Mouse (Mus musculus) layer of hippocampus, postnatal 10 days (tissue): Measurements from ENCODE around the gene Ltf. TPM values are rescaled to one million over a fixed set of nuclear protein-coding genes. Genes with fewer than 3 reads are reported as not detected.

ENCODE experiments used
- DNase-seq, 2 experiments: peaks; one replicate each; pipeline ENCODE4 v3.0.0; 2021; ENCODE audit warnings: low spot score in 2 of 2
- long read RNA-seq: library from polyadenylated mRNA; stranded (forward); transcript quantifications from one replicate; pipeline ENCODE4 v2.0.0, GENCODE M21; 2023
- total RNA-seq, 2 experiments: library from RNA; stranded (reverse); gene quantifications; 2 replicates each; pipeline ENCODE4 v1.2.3; 2021

Ltf gene
- 1 to 10 TPM in 1 of 2 experiments, not detected in 1; 2.0 TPM for total RNA-seq
- long read RNA-seq, transcript Ltf-201 (17 exons, 2,743 nt) = major isoform, 6 of 7 reads
- long read RNA-seq, partial matches to known transcripts = 0 of 7 reads
- long read RNA-seq, other reads (novel, unspliced or antisense) = 1 of 7 reads

- DNase-seq = no peak
Measured at GRCm38 (mm10) chr9:111019022-111019421, at the start of gene Ltf. Gene Ltf (plus strand): TSS chr9:111019271.

GRCm38 (mm10) chr9:110979411-110979810 lies 39.7 kb upstream of the Ltf start:
- no peak for DNase-seq

- no peak for DNase-seq
Measured at GRCm38 (mm10) chr9:110982351-110982750, 36.7 kb upstream of the Ltf start.

GRCm38 (mm10) chr9:110984096-110984495 lies 35.0 kb upstream of the Ltf start:
- DNase-seq = no peak

GRCm38 (mm10) chr9:110985541-110985940 lies 33.5 kb upstream of the Ltf start:
- DNase-seq = no peak

GRCm38 (mm10) chr9:110985951-110986350 lies 33.1 kb upstream of the Ltf start:
- DNase-seq = no peak

- DNase-seq = no peak
Measured at GRCm38 (mm10) chr9:110987331-110987730, 31.7 kb upstream of the Ltf start.

- DNase-seq = no peak
Measured at GRCm38 (mm10) chr9:110988078-110988477, 31.0 kb upstream of the Ltf start.

GRCm38 (mm10) chr9:110989141-110989540 lies 29.9 kb upstream of the Ltf start:
- no peak for DNase-seq

- no peak for DNase-seq
Measured at GRCm38 (mm10) chr9:110989543-110989942, 29.5 kb upstream of the Ltf start.

- DNase-seq = no peak
Measured at GRCm38 (mm10) chr9:110990204-110990603, 28.9 kb upstream of the Ltf start, which contains the start of gene Rtp3. Gene Rtp3 (minus strand): TSS chr9:110990583.

GRCm38 (mm10) chr9:110993281-110993709 lies 25.8 kb upstream of the Ltf start:
- DNase-seq = no peak

GRCm38 (mm10) chr9:110994716-110995172 lies 24.3 kb upstream of the Ltf start:
- DNase-seq = peak; percentile 62 to 75

- DNase-seq = peak; percentile 74 to 76
Measured at GRCm38 (mm10) chr9:110997245-110997644, 21.8 kb upstream of the Ltf start.

GRCm38 (mm10) chr9:110999056-110999455 lies 20.0 kb upstream of the Ltf start:
- no peak for DNase-seq

- no peak for DNase-seq
Measured at GRCm38 (mm10) chr9:110999856-111000255, 19.2 kb upstream of the Ltf start.

- no peak for DNase-seq
Measured at GRCm38 (mm10) chr9:111001621-111002020, 17.4 kb upstream of the Ltf start.

GRCm38 (mm10) chr9:111003279-111003678 lies 15.8 kb upstream of the Ltf start:
- no peak for DNase-seq

GRCm38 (mm10) chr9:111006544-111006943 lies 12.5 kb upstream of the Ltf start:
- no peak for DNase-seq

GRCm38 (mm10) chr9:111009763-111010162 lies 9.3 kb upstream of the Ltf start:
- no peak for DNase-seq

- DNase-seq = no peak
Measured at GRCm38 (mm10) chr9:111011550-111011949, 7.5 kb upstream of the Ltf start.

- DNase-seq = no peak
Measured at GRCm38 (mm10) chr9:111012041-111012440, 7.0 kb upstream of the Ltf start.

- DNase-seq = no peak
Measured at GRCm38 (mm10) chr9:111015658-111016057, 3.4 kb upstream of the Ltf start.
